Mouse (Mus musculus): ENCODE results near the gene Foxp3.

Gene Foxp3

GRCm38 (mm10) chrX:7617889-7618551 lies 44.6 kb downstream of the Foxp3 start:
- no peak for DNase-seq

- DNase-seq = no peak
Measured at GRCm38 (mm10) chrX:7632560-7632959, 59.1 kb downstream of the Foxp3 start.

GRCm38 (mm10) chrX:7635101-7635500 lies 61.7 kb downstream of the Foxp3 start:
- DNase-seq = no peak

GRCm38 (mm10) chrX:7638401-7639091 lies 65.1 kb downstream of the Foxp3 start, which contains the start of gene Syp:
Syp (plus strand) TSS chrX:7638471.
- peak; percentile 97 for DNase-seq

- DNase-seq = peak; percentile 84
Measured at GRCm38 (mm10) chrX:7639536-7640325, 66.3 kb downstream of the Foxp3 start.

- no peak for DNase-seq
Measured at GRCm38 (mm10) chrX:7640785-7641184, 67.3 kb downstream of the Foxp3 start.

Data from heart, adult 11 months (tissue).